Comparison of ENCODE assay signal across 13 mouse cellular contexts in genomic region chr2:21214322-21214721, GRCm38 (mm10). TPM values are rescaled to one million over a fixed set of nuclear protein-coding genes. Genes with fewer than 3 reads are reported as not detected.
DNase-seq lines count a peak whose midpoint lies in the region; ATAC-seq and TF ChIP-seq lines count a peak whose summit lies in the region.
"Had no signal": no experiment of that assay in that cellular context is flagged by ENCODE, and none has a peak within 500 bp of the region (broad histone marks: within the 10 kb centered on the region; RNA-seq: fewer than 3 reads in every experiment).

No protein-coding gene starts in this region.

- H3K4me3 ChIP-seq in C2C12 (ENCODE audit: insufficient read depth, poor library complexity, severe bottlenecking): no peak overlapping the region
- H3K4me3 ChIP-seq: embryonic facial prominence, embryonic 12.5 days; forebrain, embryonic 13.5 days had no signal

- H3K79me2 ChIP-seq in C2C12 (ENCODE audit: control insufficient read depth, insufficient read depth): no peaks in the 10 kb centered on the region

- H3K36me3 ChIP-seq in C2C12 (ENCODE audit: control insufficient read depth, insufficient read depth): no peaks in the 10 kb centered on the region
- H3K36me3 ChIP-seq: embryonic facial prominence, embryonic 12.5 days had no signal

- H3K79me3 ChIP-seq in C2C12 (ENCODE audit: low read depth): no peaks in the 10 kb centered on the region

- intact Hi-C loops in left cerebral cortex, postnatal 14 days (cut with DNase I): loop anchor here (5.0 kb wide), 2 partner anchors 48 to 703 kb away; no protein-coding TSS in a partner anchor
- intact Hi-C loops in left cerebral cortex, postnatal 36 days (cut with DNase I): loop anchor here (5.0 kb wide), 3 partner anchors 48 to 713 kb away; no protein-coding TSS in a partner anchor

- peak; percentile 32 for TF ChIP-seq CTCF in C2C12 (IDR thresholded peaks at IDR 0.05; ENCODE audit: control insufficient read depth, insufficient read depth, insufficient read length)
- peak; percentile 33; the same call in 1 of the 2 replicates for TF ChIP-seq CTCF in brain, embryonic 14.5 days (IDR thresholded peaks at IDR 0.05; ENCODE audit: borderline replicate concordance, extremely low read depth, insufficient read depth, insufficient read length)

- H3ac ChIP-seq in C2C12 (ENCODE audit: control insufficient read depth, insufficient read length, low read depth): no peak overlapping the region

- H3K27me3 ChIP-seq in C2C12 (ENCODE audit: control insufficient read depth, insufficient read depth, insufficient read length): no peaks in the 10 kb centered on the region
- H3K27me3 ChIP-seq: embryonic facial prominence, embryonic 12.5 days; forebrain, embryonic 13.5 days had no signal

- peak; percentile 69; the same call in 1 of the 2 replicates for ATAC-seq in frontal cortex, adult (ENCODE audit: low TSS enrichment)
- ATAC-seq in CD4-positive, CD25-positive, alpha-beta regulatory T cell, adult 4 months: no peak
- ATAC-seq: forebrain, embryonic 13.5 days had no signal

- no peak for TF ChIP-seq POLR2A in brain, embryonic 14.5 days (IDR thresholded peaks at IDR 0.05; ENCODE audit: borderline replicate concordance, extremely low read depth, insufficient read depth, insufficient read length, poor library complexity, severe bottlenecking)

- no peak for DNase-seq in frontal cortex, postnatal 36 days (ENCODE audit: low spot score in 2 of 2)
- DNase-seq in left cerebral cortex, postnatal 14 days (ENCODE audit: low spot score in 2 of 2): peak; percentile 18 to 31
- no peak for DNase-seq in left cerebral cortex, postnatal 36 days (ENCODE audit: low spot score in 2 of 2)
- DNase-seq in brain, embryonic 14.5 days (ENCODE audit: low read depth): peak; percentile 9
- DNase-seq: adrenal gland, adult 2 months; heart, postnatal 10 days; layer of hippocampus, postnatal 36 days; right cerebral cortex, postnatal 14 days had no signal

TF ChIP-seq in C2C12, 6 proteins besides CTCF, POLR2A, EP300 and RAD21:
- TF ChIP-seq MAX (IDR thresholded peaks at IDR 0.05) (no peak), MYOD1 (IDR thresholded peaks at IDR 0.05; ENCODE audit: control insufficient read depth, insufficient read length, low read depth) (no peak), CEBPB (IDR thresholded peaks at IDR 0.05; ENCODE audit: low read depth) (no peak), MYOG (IDR thresholded peaks at IDR 0.05; ENCODE audit: control insufficient read depth, extremely low read depth, insufficient read length) (no peak), FOSL1 (IDR thresholded peaks at IDR 0.05; ENCODE audit: insufficient read depth, low read length, poor library complexity, severe bottlenecking) (no peak), USF1 (IDR thresholded peaks at IDR 0.05; ENCODE audit: low read depth) (no peak)

RNA-seq across cellular contexts. Expression of gene Thnsl1, which starts 8.8 kb away (rescaled TPM):
- total RNA-seq in left cerebral cortex, postnatal 14 days (2021): 10 to 100 TPM; 19.2 to 20.2 TPM
- total RNA-seq in left cerebral cortex, postnatal 36 days (2021): 10 to 100 TPM; 17.4 to 22.3 TPM
- polyA plus RNA-seq in C2C12 (2012; fragmentation: generic; extraction: Trizol): 1.5 TPM
- 15.4 and 15.7 TPM in 2 replicates for polyA plus RNA-seq in brain, embryonic 14.5 days (2012; rRNA removed)
- 1 to 10 TPM; 2.5 to 4.9 TPM for polyA plus RNA-seq in CD4-positive, CD25-positive, alpha-beta regulatory T cell, adult 4 months (2017; shearing (Covaris generic))

RNA-seq across cellular contexts. Expression of gene Enkur, which starts 9.2 kb away (rescaled TPM):
- 1 to 10 TPM; 2.9 to 4.6 TPM for total RNA-seq in left cerebral cortex, postnatal 14 days (2021)
- total RNA-seq in left cerebral cortex, postnatal 36 days (2021): 1 to 10 TPM; 3.4 TPM
- polyA plus RNA-seq in C2C12 (2012; fragmentation: generic; extraction: Trizol): 0.08 TPM
- polyA plus RNA-seq in brain, embryonic 14.5 days (2012; rRNA removed): 2.4 and 4.7 TPM in 2 replicates
- under 1 TPM in 1 of 2 experiments, not detected in 1; 0.63 TPM for polyA plus RNA-seq in CD4-positive, CD25-positive, alpha-beta regulatory T cell, adult 4 months (2017; shearing (Covaris generic))
- polyA plus RNA-seq: adrenal gland, adult 2 months had no signal

Comparison
In these comparisons a context has a peak if more than half of its experiments do, and no peak if none do; other contexts are left out.
1. DNase-seq: peak in left cerebral cortex, postnatal 14 days (2 of 2) and brain, embryonic 14.5 days (single experiment); none in frontal cortex, postnatal 36 days (0 of 2) and left cerebral cortex, postnatal 36 days (0 of 2).